Mouse (Mus musculus) gastrocnemius, adult 8-10 months (tissue): Measurements from ENCODE around the gene Plxnd1. TPM values are rescaled to one million over a fixed set of nuclear protein-coding genes. Genes with fewer than 3 reads are reported as not detected.

Experiments used
- DNase-seq, 2 experiments: peaks; one replicate each; pipeline ENCODE4 v3.0.0; 2022; ENCODE audit warnings: low spot score in 2 of 2
- total RNA-seq, 4 experiments: library from RNA; stranded (reverse); gene quantifications; 2 replicates each; pipeline ENCODE4 v1.2.4; 2022

The Plxnd1 gene
- total RNA-seq, 4 experiments from 2014 or later: 12.9 to 25.5 (median 19.1) TPM

DNA sequence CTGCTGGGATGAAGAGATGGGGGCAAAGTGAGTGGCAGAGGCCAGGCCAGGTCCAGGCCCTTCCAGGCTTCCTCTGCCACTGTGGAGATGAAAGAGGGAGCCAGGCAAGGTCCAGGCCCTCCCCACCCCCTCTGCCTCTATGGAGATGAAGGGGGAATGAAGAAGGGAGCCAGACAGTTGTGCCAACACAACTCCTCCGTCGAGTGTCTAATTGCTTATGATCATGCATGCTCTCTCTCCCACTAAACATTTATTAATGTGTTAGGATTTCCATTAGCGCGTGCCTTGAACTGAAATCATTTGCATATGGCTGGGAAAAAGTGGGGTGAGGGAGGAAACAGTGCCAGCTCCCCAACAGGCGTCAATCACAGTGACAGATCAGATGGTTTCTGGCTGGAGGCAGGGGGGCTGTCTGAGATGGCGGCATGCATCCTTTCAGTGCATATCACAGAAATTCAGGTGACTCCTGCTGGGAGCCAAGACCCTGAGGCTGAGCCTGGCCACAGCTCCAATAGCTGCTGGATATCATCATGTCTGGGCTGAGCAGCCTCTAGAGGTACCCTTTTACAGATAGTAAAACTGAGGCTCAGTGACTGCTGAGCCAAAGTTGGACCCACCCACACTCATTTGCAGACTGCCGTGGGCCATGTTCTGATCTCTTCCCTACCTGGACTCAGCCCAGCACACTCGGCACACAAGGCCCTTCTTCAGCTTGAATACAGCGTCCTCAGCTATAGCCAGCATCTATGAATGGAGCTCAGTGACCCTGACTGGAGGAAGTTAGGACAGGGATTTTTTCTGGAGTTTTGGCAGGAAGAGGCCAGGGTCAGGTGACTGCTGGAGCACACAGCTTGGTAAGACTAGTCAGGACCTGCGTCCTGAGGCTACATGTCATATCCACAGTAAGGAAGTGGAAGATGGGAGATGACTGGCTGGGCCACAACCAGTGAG, 67.2 kb downstream of the Plxnd1 start:
- no peak for DNase-seq

DNA sequence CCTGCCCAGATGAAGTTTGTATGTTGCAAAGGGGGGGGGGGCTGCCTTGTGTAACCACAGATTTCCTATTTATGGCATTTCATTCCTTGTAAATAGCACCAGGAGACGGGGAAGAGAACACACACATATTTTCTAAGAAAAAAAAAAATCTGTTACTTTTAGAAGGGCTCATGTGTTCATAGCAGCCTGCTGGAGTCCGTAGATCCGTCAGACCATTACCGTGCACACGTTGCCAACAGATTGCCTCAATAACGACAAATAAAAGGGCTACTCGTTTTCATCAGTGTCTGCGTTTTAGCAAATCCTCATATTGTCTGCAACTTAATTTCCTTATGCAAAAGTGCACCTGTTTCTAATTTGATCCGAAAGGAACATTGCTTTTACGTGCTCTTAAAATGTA, 68.4 kb downstream of the Plxnd1 start:
- no peak for DNase-seq

DNA sequence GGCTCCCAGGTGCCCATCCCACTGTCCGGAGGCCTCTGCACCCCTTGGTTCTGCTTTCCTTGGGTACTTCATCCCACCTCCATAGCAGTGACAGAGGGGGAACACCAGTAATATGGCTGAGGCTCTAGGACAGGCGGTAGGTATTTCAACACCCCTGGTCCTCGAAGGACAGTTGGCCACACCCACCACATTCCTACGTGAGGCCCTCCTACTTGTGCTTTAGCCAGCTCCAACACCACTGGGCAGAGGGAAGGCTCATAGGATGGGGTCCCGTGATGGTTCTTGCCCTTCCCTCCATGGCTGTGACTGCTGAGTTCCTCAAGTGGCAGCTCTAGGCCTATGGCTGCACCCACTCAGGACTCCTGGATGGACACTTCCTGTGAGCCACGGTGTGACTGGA, 70.0 kb downstream of the Plxnd1 start:
- DNase-seq: no peak

DNA sequence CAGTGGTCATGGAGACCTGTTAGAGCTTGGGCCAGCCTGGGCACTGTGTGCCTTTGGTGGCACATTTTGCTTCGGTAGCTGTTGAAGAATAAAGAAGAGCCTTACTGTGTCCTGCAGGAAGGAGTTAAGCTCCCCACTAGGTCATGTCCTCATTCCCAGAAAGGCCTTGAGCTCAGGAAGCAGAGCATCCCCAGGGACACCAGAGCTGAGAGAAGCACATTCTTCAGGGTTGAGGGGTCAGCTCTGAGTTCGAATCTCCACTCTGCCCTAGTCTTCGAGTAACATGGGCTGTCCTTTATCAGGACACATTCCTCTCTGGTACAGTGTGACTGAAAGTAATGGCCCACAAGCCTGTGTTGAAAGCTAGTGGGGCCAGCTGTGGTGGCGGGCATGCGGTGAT, 74.9 kb downstream of the Plxnd1 start:
- DNase-seq: no peak

DNA sequence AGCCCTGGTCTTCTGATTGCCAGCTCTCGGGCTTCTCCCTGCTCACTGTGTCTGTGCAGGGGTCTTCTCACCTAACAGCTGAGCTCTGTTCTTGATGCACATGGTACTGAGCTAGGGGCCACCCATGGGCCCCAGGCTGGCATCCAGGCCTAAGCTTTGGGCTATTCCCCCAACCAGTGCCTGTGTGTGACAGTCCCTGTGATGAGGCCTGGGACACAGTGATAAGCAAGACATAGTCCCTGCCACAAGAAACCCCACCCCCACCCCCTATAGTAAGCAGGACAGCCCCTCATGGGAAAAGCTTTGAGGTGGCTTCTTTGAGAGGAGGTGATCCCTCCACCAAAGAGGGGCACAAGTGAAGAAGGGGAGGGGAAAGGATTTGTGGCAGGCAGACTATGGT, 76.2 kb downstream of the Plxnd1 start:
- DNase-seq: no peak

DNA sequence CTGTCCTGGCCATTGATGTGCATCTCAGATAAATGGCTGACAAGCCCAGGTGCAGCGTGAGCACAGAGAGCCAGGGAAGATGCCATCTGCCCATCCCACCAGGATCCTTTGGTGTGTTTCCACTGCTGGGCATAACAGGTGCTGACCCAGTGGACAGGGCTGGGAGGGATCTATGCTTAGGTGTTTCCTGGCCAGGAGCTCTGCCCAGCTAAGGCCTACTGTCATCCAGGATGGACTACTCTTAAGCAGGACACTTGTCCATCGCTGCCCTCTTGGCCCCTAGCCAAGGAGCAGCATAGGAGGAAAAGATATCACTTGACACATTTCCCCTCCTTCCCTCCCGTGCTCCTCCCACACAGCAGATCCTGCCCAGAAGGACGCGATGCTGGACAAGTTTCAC, 78.2 kb downstream of the Plxnd1 start:
- no peak for DNase-seq

DNA sequence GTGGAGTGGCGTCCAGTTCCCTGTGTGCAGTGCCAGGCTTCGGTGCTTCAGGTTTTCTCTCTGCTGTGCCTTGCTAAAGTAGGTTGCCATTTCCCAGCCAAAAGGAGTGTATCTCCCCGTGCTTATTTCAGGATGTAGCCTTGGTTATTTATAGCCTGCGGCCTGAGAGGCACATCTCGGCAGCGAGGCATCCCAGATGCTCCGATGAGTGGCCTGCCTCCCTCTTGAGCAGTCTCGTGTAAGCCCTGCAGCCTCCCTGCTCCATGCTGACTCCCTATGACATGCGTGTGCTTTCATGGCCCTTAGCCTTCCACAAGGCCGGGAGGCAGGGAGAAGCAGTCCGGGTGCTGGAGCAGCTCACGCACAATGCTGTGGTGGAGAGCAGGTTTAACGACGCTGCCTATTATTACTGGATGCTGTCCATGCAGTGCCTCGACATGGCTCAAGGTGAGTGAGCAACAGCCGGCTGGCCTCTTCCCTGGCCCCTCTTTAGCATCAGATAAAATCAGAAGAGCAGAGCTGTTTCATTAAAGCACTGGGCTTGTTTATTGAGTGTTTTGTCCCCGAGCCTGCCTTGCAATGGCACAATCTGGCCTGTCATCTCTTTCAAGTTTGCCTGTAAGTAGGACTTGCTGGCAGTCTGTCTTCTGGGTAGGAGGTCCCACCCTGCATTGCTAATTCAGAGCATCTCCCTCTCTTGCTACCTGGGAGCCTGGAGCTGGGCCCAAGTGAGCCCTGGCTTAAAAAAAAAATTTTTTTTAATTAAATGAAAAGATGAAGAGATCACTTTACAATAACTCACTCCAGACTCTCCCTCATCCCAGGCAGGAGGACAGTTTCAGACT, 79.0 kb downstream of the Plxnd1 start:
- peak in 1 of 2 experiments; percentile 41 for DNase-seq

DNA sequence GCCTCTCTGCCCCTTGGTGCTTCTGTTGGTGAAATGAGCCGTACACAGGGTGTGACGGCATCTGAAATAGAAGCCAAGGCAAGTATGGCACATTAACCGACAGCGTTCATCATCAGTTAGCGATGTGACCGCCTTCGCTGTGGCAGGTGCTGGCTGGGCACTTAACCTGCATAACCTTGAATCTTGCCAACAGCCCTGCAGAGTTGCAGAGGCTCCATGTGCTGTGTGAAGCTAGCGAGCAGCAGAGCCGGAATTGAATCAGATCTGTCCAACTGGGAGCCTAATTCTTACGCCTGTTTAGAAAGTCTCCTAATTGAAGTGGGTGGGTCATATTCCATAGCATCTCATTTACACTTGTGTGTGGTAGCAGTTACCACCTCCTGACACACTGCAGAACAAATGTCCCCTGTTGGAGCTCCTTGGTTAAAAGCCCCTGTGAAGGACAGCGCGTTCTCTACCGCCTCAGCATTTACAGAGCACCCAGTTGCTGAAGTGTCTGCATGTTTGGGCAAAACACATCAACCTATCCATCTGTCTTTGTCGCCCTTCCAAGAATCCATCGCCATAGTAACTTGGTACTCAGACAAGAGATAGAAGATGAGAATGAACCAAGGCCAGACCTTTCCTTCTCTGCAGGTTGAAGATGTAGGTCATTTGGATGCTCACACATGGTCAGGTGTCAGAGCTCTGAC, 80.1 kb downstream of the Plxnd1 start:
- DNase-seq: no peak

DNA sequence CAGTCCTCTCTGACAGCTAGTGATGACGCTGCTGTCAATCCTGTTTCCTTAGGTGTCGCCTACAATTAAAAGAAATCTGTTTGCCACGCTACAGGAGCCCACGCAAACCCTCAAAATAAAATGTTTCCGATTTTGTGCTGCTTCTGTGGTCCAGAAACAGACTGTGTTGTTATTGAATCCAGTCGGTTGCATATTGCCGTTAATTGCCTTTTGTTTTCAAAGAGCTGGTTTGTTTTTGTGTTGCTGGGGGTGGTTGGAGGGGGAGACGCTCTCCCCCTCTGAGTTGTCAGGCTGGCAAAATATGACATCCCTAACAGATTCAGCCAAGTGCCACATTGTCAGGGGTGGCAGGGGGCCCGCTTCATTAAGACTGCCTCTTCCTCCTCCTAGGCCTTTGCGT, 81.3 kb downstream of the Plxnd1 start:
- DNase-seq: no peak

- DNase-seq: no peak
Measured at GRCm38 (mm10) chr6:115911763-115912162, 83.0 kb downstream of the Plxnd1 start.

DNA sequence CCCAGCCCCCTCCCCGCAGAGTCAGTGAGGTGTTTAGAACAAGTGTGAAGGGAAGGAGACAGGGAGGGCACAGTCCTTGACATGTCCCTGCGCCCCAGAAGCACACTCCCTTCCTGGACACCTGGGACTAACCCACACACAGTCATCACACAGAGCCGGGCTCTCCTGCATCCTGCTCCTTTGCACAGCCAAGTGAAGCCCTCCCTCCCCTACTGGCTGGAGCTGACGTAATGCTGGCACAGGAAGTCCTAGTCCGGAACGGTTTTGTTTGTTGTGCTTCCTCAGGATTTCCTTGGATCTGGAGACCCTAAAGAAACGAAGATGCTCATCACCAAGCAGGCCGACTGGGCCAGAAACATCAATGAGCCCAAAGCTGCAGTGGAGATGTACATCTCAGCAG, 84.9 kb downstream of the Plxnd1 start:
- DNase-seq: no peak

GRCm38 (mm10) chr6:115909052-115909451, 85.8 kb downstream of the Plxnd1 start:
- no peak for DNase-seq

DNA sequence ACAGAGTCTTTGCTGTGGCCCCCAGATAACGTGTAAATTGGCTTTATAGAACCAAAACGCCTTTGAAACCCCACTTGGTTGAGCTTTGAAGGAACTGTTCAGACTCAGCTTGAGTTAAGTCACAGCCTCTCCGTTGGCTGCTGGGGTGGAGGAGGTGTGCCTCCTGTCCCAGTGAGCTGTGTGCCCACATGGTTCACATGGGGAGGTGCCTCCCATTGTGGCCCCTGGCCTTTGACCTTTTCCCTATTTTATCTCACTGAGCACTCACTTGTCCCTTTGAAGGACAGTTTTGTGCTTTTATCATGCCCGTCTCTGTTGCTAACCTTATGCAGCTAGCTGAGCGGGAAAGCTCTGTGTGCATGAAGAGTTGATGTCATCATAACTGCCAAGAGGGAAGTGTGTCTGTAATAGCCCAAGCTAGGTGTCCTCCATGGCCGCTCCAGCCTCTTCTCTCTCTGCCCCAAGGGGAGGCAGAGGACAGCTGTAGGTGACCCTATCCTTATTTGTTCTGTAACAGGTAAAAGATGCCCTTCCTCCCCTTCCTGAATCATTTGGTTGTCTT, 86.3 kb downstream of the Plxnd1 start:
- no peak for DNase-seq

DNA sequence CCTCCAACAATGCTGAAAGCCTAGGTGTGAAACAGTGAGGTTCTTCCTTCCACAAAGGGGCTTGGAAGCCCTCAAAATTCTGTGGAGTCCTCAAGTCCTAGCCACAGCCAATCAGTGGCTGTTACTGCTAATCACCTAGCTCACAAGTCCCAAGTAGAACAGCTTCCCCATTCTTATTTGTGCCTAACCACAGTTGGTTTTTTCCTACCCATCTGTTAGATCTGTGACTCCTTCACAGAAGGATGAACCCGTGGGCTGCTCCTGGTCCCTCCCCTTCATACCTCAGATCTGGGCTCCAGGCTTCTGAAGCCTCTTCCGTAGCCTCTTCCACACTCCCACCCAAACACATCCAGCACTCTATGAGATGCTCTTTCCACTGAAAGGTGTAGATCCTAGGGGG, 87.9 kb downstream of the Plxnd1 start:
- no peak for DNase-seq

DNA sequence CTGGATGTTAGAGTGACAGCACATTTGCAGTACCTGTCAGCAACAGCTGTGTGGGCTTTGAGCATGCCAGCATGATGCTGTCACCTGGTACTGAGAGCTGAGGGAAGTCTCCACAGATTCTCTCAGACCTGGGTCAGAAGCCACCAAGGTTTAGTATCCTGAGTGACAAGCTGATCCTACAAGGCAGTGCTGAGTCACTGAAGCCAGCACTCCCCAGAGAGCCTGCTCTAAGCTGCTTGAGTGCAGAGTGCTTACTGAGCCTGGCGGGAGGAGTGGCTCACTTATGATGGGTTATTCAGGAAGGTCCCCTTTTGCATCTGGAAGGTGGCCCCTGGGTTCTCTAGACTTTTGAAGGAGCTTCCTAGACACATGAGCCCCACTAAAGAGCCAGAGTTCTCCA, 88.3 kb downstream of the Plxnd1 start:
- DNase-seq: no peak

DNA sequence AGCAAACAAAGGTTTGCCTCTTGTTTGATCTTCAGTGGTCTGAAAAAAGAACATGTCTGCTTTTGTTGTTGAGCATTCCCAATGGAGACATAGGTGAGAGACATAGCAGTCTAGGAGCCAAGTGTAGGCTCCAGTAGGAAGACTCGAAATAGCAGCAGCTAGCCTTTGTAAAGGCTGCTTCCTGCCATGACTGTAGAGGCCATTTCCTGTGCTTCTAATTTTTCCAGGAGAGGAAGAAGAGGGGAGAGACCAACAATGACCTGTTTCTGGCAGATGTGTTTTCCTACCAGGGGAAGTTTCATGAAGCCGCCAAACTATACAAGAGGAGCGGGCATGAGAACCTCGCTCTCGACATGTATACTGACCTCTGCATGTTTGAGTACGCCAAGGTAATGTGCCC, 89.2 kb downstream of the Plxnd1 start:
- no peak for DNase-seq

Other genes with a start within 250 kb of the Plxnd1 start
- gene Tmem40, start 232.6 kb downstream of the Plxnd1 start, total RNA-seq: under 1 TPM in 3 of 4 experiments, not detected in 1; 0.36 to 0.58 (median 0.41) TPM
- gene Cand2, start 220.5 kb downstream of the Plxnd1 start, total RNA-seq: 10 to 100 TPM; 63.6 to 80.2 (median 77.4) TPM
- 100 to 1,000 TPM; 581 to 694 (median 621) TPM for gene Rpl32, start 186.3 kb downstream of the Plxnd1 start, total RNA-seq
- gene Efcab12, start 156.6 kb downstream of the Plxnd1 start, total RNA-seq: under 1 TPM in 3 of 4 experiments, not detected in 1; 0.12 to 0.29 (median 0.15) TPM
- 1 to 10 TPM in 2 of 4 experiments, under 1 TPM in 2; 0.80 to 1.2 (median 1.0) TPM for gene Mbd4, start 141.6 kb downstream of the Plxnd1 start, total RNA-seq
- 1 to 10 TPM; 3.3 to 4.9 (median 4.0) TPM for gene Ift122, start 141.5 kb downstream of the Plxnd1 start, total RNA-seq
- not detected for gene Rho, start 63.3 kb downstream of the Plxnd1 start, total RNA-seq
- not detected for gene H1foo, start 50.1 kb downstream of the Plxnd1 start, total RNA-seq
- 10 to 100 TPM; 49.2 to 71.6 (median 52.8) TPM for gene Tmcc1, start 198.5 kb upstream of the Plxnd1 start, total RNA-seq
- gene Washc2, start 213.0 kb upstream of the Plxnd1 start, total RNA-seq: 10 to 100 TPM; 22.4 to 26.0 (median 23.4) TPM